Mouse (Mus musculus): ENCODE results near the gene Akap13.

The Akap13 gene

GRCm38 (mm10) chr7:75641415-75642177 is 186.3 kb downstream of the Akap13 start:
- no peak for DNase-seq

DNA sequence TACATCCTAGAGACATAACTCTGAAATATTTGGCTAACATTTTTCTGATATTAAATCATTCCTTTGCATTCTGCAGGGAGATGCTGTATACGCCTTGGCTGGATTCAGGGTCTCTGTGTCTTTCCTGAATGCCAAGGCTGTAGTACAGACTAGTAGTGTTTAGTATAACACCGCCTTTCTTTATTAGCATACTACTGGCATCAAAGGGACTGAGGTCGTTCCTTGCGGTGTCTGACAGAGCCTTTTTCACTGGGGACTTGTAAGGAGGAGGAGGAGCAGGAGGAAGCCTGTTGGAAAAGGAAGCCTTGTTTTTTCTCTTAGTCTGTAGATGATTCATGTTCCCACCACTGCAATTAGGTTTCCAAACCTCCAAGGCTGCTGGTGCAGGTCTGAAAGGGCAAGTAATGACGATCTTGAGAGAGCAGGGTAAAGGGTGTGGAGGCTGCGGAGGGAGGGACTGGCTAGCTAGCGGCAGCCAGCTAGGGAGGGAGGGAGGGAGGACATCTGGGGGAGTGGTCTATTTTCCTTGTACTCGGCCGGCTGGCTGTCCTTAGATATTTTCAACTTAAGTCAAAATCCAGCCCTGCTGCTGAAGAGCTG is 186.9 kb downstream of the Akap13 start:
- DNase-seq: peak; percentile 49

DNA sequence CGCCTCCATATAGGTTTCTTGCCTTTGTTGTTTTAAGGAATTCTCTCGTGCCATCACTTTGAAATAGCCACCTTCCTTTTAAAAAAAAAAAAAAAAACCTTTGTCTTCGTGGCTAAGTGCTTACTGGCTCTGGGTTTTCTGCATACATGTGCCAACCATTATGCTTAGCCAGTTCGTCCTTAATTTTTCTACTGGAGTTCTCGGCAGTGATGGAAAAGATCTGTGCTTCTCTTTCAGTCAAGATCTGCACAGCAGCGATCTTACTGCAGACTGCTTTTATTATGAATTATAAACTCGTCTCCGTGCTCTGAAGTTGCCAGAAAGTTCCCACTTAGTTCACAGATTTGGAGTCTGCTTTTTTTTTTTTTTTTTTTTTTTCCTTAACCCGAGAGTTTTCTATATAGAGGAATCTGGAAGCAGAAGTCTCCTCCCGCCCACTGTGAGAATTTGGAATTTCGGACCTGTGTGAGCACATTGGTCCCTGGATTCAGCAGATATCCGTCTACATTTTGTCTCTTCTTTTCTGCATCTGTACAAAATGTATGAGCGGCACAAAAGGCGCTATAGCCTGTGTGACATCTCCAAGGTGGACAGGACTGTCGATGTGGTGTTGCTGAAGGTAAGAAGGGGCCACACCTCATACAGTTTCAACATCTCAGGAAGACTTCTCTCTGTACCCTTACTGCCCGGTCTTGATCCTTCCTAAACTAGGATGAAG is 187.7 kb downstream of the Akap13 start:
- no peak for DNase-seq

DNA sequence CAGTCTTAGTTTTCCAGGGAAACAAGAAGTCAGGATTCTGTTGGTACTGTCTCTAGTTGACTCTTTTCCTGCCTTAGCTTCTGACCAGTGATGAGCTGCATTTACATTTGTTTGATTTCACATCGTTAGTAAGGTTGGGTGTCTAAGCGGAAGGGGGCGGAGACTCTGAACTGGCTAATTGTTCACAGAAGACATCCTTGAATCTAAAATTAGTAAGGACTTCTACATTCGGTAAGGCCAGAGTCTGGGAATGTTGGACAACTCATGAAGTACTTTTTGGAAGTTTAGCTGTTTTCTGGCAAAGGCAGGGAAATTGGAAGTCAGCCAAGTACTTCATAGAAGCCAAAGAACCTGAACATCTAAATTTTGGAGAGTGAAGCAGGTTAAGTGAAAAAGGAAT is 188.7 kb downstream of the Akap13 start:
- DNase-seq: no peak

DNA sequence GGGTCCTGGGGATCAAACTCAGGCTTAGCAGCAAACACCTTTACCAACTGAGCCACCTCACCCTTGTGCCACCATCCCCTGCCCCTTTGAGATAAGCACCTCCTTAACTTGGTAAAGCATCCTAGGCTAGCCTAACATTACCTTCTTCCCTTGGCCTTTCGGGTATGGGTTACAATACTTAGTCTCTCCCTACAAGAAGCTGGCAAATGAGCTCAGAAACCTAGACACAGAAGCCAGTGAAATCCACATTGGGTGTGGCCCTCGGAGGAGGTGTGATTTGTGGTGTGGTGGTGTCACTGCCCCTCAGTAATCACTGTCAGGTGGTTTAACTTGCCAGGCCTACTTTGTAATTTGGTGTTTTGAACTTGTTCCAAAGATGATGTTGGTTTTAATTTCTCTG is 189.3 kb downstream of the Akap13 start:
- DNase-seq: no peak

GRCm38 (mm10) chr7:75645156-75645933 is 190.0 kb downstream of the Akap13 start:
- DNase-seq: no peak

GRCm38 (mm10) chr7:75648051-75648450 is 192.7 kb downstream of the Akap13 start:
- no peak for DNase-seq

DNA sequence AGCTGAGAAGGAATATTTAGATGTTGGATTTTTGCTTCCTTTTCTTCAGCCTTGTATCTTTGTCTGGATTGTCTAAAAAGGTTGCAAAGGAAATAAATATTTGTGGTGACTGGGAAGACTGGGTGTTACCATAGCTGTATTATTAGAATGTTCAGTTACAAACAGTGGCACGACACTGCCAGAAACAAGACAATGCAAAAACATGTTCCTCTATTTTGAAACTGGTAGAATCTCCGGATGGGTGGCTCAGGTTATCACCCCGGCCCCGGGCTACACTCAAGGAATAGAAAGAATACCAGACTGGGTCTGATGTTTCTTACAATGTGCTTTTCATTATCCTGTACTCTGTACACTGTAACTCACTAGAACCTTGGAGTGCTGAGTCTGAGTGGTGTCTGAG is 193.6 kb downstream of the Akap13 start:
- no peak for DNase-seq

GRCm38 (mm10) chr7:75649966-75650365 is 194.6 kb downstream of the Akap13 start:
- DNase-seq: no peak

GRCm38 (mm10) chr7:75653684-75654317 is 198.5 kb downstream of the Akap13 start:
- DNase-seq: no peak

GRCm38 (mm10) chr7:75655180-75656074 is 200.1 kb downstream of the Akap13 start:
- no peak for DNase-seq

- DNase-seq: no peak
Measured at GRCm38 (mm10) chr7:75656297-75656852, 201.0 kb downstream of the Akap13 start.

- no peak for DNase-seq
Measured at GRCm38 (mm10) chr7:75656896-75657295, 201.6 kb downstream of the Akap13 start.

GRCm38 (mm10) chr7:75664455-75664854 is 209.1 kb downstream of the Akap13 start:
- DNase-seq: no peak

DNA sequence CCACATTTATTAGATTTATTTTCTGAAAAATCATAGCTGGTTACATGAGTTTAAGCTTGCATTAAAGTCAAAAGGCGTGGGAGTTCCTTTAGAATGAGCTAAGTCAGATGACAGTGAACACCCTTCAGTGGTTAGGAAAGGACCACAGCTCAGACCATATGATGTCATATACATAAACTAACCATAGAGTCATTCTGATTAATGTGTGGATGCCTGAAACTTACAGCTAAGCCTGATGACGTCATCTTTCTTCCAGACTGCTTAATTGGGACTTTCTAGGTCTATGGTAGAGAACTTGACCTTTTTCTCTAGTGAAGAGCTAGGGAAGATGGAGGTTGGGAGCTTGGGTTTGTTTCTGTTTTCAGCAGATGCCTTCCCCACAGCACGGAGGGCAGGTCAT is 211.6 kb downstream of the Akap13 start:
- no peak for DNase-seq

GRCm38 (mm10) chr7:75667531-75667930 is 212.2 kb downstream of the Akap13 start:
- DNase-seq: no peak

GRCm38 (mm10) chr7:75668396-75668795 is 213.1 kb downstream of the Akap13 start:
- no peak for DNase-seq

- DNase-seq: no peak
Measured at GRCm38 (mm10) chr7:75669416-75669815, 214.1 kb downstream of the Akap13 start.

DNA sequence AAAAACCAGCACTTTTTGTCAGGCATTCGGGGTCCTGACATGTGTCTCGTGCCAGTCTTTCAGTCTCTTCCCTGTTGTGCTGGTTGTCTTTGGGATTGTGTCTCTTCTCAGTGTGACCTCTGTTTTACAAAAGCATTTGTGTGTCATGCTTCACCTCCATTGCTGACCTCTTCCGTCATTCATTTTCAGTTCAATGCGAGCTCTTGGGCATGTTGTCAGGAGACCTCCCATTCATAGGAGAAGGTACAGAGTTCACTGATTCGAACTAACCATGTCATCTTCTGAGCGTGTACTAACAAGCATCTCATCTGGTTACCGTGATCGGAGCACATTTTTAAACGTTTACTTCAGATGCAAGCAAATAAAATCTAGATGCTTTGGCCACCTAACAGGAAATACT is 224.3 kb downstream of the Akap13 start:
- DNase-seq: no peak

- no peak for DNase-seq
Measured at GRCm38 (mm10) chr7:75682901-75683300, 227.6 kb downstream of the Akap13 start.

DNA sequence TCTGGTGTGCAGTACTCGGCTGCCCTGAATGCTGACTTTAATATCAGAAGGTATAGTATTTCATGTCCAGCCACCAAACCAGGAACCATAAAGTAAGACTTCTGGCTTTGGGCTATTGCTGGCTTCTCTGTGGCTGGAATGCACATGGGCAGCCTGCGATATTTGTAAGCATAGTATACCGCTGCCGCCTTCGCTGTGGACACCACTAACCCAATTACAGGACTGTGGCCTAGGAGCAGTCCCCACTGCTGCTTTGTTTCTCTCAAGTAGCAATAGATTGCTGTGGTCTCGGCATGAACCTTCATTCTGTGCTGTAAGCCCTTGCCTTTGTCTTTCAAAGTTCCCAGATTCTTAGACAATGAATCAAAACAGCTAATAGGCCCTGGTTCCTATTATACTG is 228.1 kb downstream of the Akap13 start:
- DNase-seq: no peak
